Mouse (Mus musculus) midbrain, embryonic 15.5 days (tissue): ENCODE results near the gene Dst. TPM values are rescaled to one million over a fixed set of nuclear protein-coding genes. Genes with fewer than 3 reads are reported as not detected.

ENCODE experiments used
- ATAC-seq: fragments of 200-750 bp; cut with Nextera tagmentation; replicated peaks from 2 replicates; pipeline ENCODE4 v1.8.0; 2017; ENCODE audit warnings: moderate TSS enrichment
- H3K27ac ChIP-seq: fragments of 300-500 bp; sonication (generic); 2 replicates; pipeline ENCODE4 v1.5.1; 2015; ENCODE audit warnings: mild to moderate bottlenecking, inconsistent platforms
- H3K27me3 ChIP-seq: fragments of 300-500 bp; sonication (generic); replicated peaks from 2 replicates; pipeline ENCODE4 v1.6.1; 2015; ENCODE audit warnings: inconsistent platforms
- H3K36me3 ChIP-seq: fragments of 300-500 bp; sonication (generic); replicated peaks from 2 replicates; pipeline ENCODE4 v1.6.1; 2015; ENCODE audit warnings: inconsistent platforms
- H3K4me1 ChIP-seq: fragments of 300-500 bp; sonication (generic); 2 replicates; pipeline ENCODE4 v1.6.1; 2015; ENCODE audit warnings: inconsistent platforms
- H3K4me2 ChIP-seq: fragments of 300-500 bp; sonication (generic); 2 replicates; pipeline ENCODE4 v1.6.1; 2015; ENCODE audit warnings: inconsistent platforms, mild to moderate bottlenecking, moderate library complexity
- H3K4me3 ChIP-seq: fragments of 300-500 bp; sonication (generic); 2 replicates; pipeline ENCODE4 v1.5.1; 2015; ENCODE audit warnings: mild to moderate bottlenecking, inconsistent platforms
- H3K9ac ChIP-seq: fragments of 300-500 bp; sonication (generic); 2 replicates; pipeline ENCODE4 v1.6.1; 2015; ENCODE audit warnings: mild to moderate bottlenecking, inconsistent platforms
- H3K9me3 ChIP-seq: fragments of 300-500 bp; sonication (generic); 2 replicates; pipeline ENCODE4 v1.6.1; 2016; ENCODE audit warnings: inconsistent platforms
- WGBS: fragments of 180-500 bp; shearing (Covaris S2); methylation state at CpG from one replicate; pipeline ENCODE4 v1.1.7; 2015; ENCODE audit warnings: mixed read lengths; 5-methylcytosine and 5-hydroxymethylcytosine counted together
- polyA plus RNA-seq: library from polyadenylated mRNA; unstranded; fragments of >200 nt; fragmentation: Nextera tagmentation; extraction: Ambion mirVana; gene quantifications from 2 replicates; pipeline ENCODE4 v1.2.1, GENCODE M21; 2015

The Dst gene
- polyA plus RNA-seq, 1 experiment from 2014 or later = 43.0 TPM

DNA sequence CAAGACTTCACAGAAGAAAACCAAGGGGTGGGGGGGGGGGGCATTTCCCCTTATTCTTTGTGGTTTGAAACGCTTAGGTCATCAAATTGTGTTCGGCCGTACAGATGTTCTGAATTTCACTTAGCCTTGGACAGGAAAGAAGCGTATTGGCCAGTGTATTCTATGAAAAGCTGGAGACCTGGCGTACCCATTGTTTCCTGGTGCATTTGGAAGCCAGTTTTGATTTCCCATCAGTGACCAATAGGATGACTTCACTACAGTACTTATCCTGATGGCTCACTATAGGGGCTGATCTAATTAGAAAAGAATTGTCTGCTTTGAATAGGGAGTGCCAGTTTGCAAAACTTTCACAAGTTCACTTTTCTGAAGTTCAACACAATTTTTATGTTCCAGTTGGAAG, 105.5 kb downstream of the Dst start:
- 81% methylated on average over 5 of the region's 5 CpGs for WGBS
- no peaks in the 10 kb centered on the region for H3K36me3 ChIP-seq
- H3K9ac ChIP-seq = no peak overlapping the region
- H3K4me2 ChIP-seq = no peak overlapping the region
- H3K4me3 ChIP-seq = no peak overlapping the region
- no peak for ATAC-seq
- H3K4me1 ChIP-seq = peaks cover 28% of the 10 kb centered on the region
- no peaks in the 10 kb centered on the region for H3K27me3 ChIP-seq
- no peak overlapping the region for H3K27ac ChIP-seq
- H3K9me3 ChIP-seq = no peaks in the 10 kb centered on the region

DNA sequence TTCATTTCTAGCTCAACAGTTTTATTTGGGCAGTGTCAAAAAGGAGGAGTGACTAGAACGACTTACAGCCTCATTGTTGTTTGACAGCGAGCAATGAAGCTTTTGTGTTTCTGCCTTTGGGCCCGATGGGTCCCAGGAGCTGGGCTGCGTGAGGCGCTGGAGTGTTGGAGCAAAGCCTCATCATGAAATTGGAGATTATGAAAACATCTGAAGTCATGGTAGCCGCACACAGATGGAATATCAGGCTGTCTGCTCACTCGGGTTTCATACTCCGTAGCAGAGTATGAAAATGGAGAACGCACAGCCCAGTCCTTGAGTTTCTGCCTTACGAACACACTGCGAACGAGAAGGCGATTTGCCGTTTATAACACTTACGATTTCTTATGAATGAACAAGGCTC, 108.8 kb downstream of the Dst start:
- no peaks in the 10 kb centered on the region for H3K27me3 ChIP-seq
- H3K36me3 ChIP-seq = no peaks in the 10 kb centered on the region
- whole genome bisulfite sequencing = 78% methylated on average over 15 of the region's 15 CpGs
- ATAC-seq = no peak
- no peak overlapping the region for H3K4me3 ChIP-seq
- no peaks in the 10 kb centered on the region for H3K9me3 ChIP-seq
- H3K4me1 ChIP-seq = peaks cover 22% of the 10 kb centered on the region
- no peak overlapping the region for H3K4me2 ChIP-seq
- H3K27ac ChIP-seq = no peak overlapping the region
- H3K9ac ChIP-seq = no peak overlapping the region

DNA sequence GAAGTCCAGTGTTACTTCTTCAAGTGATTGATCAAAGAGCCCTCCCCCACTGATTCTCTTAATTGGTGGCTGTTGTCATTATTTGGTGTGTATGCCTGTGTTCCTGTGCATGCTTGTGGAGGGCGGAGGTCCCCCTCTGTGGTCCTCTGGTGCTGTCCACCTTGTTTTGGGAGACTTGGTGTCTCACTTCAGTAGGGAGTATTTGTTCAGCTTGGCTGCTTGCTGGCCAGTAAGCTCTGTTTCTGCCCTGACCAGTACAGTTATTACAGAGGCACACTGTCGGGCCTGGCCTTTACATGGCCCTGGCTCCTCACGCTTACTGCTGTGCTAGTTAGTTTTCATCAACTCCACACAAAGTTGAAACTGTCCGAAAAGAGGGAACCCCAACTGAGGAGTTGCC, 109.3 kb downstream of the Dst start:
- no peaks in the 10 kb centered on the region for H3K36me3 ChIP-seq
- 87% methylated on average over 4 of the region's 4 CpGs for WGBS
- no peaks in the 10 kb centered on the region for H3K27me3 ChIP-seq
- ATAC-seq = no peak
- H3K4me1 ChIP-seq = peaks cover 17% of the 10 kb centered on the region
- H3K27ac ChIP-seq = no peak overlapping the region
- H3K4me3 ChIP-seq = no peak overlapping the region
- no peaks in the 10 kb centered on the region for H3K9me3 ChIP-seq
- H3K9ac ChIP-seq = no peak overlapping the region
- no peak overlapping the region for H3K4me2 ChIP-seq

DNA sequence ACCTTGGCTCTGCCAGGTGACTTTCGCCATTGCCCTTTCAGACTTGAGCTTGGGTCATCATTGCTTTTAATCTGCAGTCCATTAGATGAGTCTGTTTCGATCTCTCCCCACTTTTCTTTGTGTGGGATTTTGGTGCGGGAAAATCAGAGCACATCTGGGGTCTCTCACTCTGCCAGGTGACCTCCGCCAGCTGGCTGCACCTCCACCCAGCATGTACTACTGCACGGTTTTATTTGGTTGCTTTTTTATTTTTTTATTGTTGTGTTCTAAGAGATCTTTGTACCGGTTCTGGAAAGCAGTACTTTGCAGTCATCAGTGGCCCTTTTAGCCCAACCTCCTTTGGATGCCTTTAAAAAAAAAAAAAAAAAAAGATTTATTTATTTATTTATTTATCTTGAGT, 112.6 kb downstream of the Dst start:
- ATAC-seq = no peak
- no peaks in the 10 kb centered on the region for H3K27me3 ChIP-seq
- H3K27ac ChIP-seq = no peak overlapping the region
- H3K9me3 ChIP-seq = no peaks in the 10 kb centered on the region
- no peak overlapping the region for H3K4me3 ChIP-seq
- no peak overlapping the region for H3K4me2 ChIP-seq
- H3K4me1 ChIP-seq = peaks cover 9% of the 10 kb centered on the region
- H3K9ac ChIP-seq = no peak overlapping the region
- WGBS = 82% methylated on average over 6 of the region's 6 CpGs
- H3K36me3 ChIP-seq = no peaks in the 10 kb centered on the region

DNA sequence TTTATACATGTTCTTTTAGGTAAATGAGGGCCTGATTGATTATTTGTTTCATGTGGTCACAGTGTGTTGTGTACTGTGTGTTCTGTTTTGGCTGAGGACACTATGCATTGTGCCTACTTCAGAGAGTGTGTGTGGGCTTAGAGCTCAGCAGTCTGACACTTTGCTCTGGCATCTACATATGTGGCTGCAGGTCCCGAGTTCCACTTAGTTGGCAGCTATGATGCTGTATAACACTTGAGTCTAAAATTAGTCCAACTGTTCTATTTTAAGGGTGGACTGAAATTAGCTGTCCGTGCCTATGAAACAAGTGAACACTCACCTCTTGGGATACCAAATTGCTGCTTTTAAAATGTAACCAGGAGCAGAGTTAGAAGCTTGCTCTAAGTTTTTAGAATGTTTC, 113.5 kb downstream of the Dst start:
- Histone ChIP-seq H3K27ac (no peak overlapping the region), H3K27me3 (no peaks in the 10 kb centered on the region), H3K4me2 (no peak overlapping the region), H3K9ac (no peak overlapping the region), H3K36me3 (no peaks in the 10 kb centered on the region), H3K9me3 (no peaks in the 10 kb centered on the region), H3K4me1 (peaks cover 9% of the 10 kb centered on the region), H3K4me3 (no peak overlapping the region)
- 84% methylated on average over 2 of the region's 2 CpGs for WGBS
- ATAC-seq = no peak

DNA sequence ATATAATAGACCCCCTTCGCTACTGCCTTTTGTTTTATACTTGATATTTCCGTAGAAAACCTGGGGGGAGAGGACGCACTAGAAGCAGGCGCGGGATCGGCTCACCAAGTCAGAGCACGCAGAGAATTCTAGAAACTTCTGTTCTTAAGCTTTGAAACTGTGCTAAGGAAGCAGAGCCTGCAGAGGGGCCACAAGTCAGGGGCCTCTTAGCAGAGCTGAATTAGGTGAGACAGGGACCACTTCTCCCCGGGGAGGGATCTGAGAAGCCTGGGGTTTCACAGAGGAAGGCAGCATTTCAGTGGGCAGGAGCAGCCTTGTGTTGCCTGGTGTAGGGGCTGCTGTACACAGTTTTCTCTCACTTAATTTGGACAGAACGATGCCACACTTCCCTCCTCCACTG, 115.1 kb downstream of the Dst start:
- H3K36me3 ChIP-seq = no peaks in the 10 kb centered on the region
- no peaks in the 10 kb centered on the region for H3K27me3 ChIP-seq
- no peak overlapping the region for H3K4me2 ChIP-seq
- H3K9me3 ChIP-seq = no peaks in the 10 kb centered on the region
- no peak for ATAC-seq
- H3K27ac ChIP-seq = no peak overlapping the region
- H3K4me1 ChIP-seq = peaks cover 9% of the 10 kb centered on the region
- no peak overlapping the region for H3K4me3 ChIP-seq
- WGBS = 68% methylated on average over 9 of the region's 9 CpGs
- no peak overlapping the region for H3K9ac ChIP-seq

DNA sequence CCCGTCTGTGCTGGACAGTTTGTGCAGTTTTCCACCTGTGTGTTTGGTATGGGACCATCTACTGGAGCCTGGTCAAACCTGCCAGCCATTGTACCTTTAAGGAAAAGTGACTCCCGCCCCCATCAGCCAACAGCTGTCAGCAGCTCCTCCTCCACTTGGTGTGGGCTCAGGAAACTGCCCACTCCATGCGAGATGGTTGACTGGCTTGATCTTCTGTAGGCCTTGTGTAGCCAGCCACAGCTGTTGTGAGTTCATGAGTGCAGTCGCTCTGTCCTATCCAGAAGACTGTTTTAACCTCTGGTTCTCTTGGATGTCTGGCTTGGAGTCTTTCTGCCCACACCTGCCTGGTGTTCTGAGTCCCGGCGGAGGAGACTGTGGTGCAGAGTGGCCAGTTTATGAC, 117.9 kb downstream of the Dst start:
- Histone ChIP-seq H3K36me3 (no peaks in the 10 kb centered on the region), H3K4me2 (no peak overlapping the region), H3K9ac (no peak overlapping the region), H3K27me3 (no peaks in the 10 kb centered on the region), H3K4me3 (no peak overlapping the region), H3K9me3 (no peaks in the 10 kb centered on the region), H3K27ac (no peak overlapping the region), H3K4me1 (peaks cover 3% of the 10 kb centered on the region; the same call in 1 of the 2 replicates)
- ATAC-seq = no peak
- 88% methylated on average over 6 of the region's 6 CpGs for WGBS

DNA sequence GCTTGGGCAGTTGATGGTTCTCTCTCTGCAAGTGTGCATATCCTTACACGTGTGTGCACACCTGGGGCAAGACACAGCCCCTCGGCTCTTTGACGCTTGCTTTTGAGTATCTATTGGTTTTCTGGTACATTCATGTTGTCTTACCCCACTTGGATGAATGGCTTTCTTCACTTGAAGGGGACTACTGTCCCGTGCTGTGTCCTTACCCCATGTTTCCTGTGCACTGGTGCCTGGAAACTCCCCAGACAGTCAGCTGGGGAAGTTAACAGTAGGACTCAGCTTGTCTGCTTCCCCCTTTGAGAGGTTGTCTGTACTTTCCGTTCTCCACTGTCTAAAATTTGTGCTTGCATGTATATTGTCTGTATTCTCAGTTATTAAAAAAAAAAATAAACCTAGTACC, 120.7 kb downstream of the Dst start:
- H3K36me3 ChIP-seq = no peaks in the 10 kb centered on the region
- 83% methylated on average over 5 of the region's 5 CpGs for WGBS
- no peaks in the 10 kb centered on the region for H3K9me3 ChIP-seq
- no peak overlapping the region for H3K27ac ChIP-seq
- no peak overlapping the region for H3K4me3 ChIP-seq
- no peak for ATAC-seq
- no peaks in the 10 kb centered on the region for H3K27me3 ChIP-seq
- no peak overlapping the region for H3K4me2 ChIP-seq
- H3K4me1 ChIP-seq = no peaks in the 10 kb centered on the region
- no peak overlapping the region for H3K9ac ChIP-seq

DNA sequence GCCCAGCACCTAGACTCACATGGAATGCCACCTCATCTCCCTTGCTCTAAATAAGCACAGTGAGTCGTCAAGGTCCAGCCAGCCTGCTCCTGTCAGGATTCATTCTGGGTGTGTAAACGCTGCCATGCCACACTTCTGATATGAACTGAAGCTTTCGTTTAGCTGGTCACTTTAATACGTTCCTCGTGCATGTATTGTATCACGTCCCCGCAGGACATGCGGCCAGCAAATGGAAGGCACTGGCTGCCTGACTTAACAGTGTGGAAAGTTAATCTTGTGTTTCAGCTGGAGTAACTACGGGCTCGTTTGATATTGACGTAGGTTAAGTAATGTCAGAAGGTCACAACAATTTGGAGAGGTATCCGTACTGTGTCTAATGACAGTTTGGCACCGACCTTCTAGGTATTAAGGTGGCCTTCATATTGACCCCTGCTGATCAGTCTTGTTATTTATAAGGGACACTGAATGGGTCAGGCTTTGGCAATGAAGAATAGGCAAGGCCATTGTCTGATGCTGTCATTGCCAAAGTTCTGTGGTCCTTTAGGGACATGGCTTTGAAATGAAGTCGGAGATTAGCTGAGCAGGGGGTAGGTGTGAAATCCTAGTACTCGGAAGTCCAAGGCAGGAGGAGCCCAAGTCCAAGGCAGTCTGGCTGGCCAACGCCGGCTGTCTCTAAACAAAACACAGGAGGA, 122.5 kb downstream of the Dst start:
- WGBS = 81% methylated on average over 17 of the region's 17 CpGs
- ATAC-seq = no peak
- H3K4me3 ChIP-seq = no peak overlapping the region

DNA sequence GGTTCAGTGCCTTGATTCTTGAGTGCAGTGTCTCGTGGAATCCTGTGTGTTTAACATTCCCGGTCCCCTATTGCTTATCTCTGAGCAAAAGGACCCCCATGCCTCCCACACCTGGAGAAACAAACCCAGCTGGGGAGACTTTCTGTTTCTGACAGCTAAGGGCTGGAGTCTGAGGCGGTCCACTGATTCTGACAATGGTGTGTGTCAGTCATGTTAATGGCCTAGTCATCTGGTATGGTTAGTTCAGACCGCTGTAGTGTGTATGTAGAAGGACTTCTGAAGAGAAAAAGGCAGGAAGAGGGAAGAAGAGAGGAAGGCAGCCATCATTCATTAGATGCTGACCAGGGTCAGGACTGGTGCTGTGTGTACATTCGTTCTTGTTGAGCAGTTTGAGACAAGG, 125.0 kb downstream of the Dst start:
- Histone ChIP-seq H3K4me3 (no peak overlapping the region), H3K9me3 (no peaks in the 10 kb centered on the region), H3K4me1 (peaks cover 8% of the 10 kb centered on the region), H3K9ac (no peak overlapping the region), H3K27me3 (no peaks in the 10 kb centered on the region), H3K4me2 (no peak overlapping the region), H3K36me3 (no peaks in the 10 kb centered on the region), H3K27ac (no peak overlapping the region)
- 81% methylated on average over 5 of the region's 5 CpGs for WGBS
- no peak for ATAC-seq

More for the DNA sequence above, 122.5 kb downstream of the Dst start:
- Histone ChIP-seq H3K4me2 (no peak overlapping the region), H3K27me3 (no peaks in the 10 kb centered on the region), H3K27ac (no peak overlapping the region), H3K9ac (no peak overlapping the region), H3K4me1 (peaks cover 8% of the 10 kb centered on the region), H3K9me3 (no peaks in the 10 kb centered on the region), H3K36me3 (no peaks in the 10 kb centered on the region)

DNA sequence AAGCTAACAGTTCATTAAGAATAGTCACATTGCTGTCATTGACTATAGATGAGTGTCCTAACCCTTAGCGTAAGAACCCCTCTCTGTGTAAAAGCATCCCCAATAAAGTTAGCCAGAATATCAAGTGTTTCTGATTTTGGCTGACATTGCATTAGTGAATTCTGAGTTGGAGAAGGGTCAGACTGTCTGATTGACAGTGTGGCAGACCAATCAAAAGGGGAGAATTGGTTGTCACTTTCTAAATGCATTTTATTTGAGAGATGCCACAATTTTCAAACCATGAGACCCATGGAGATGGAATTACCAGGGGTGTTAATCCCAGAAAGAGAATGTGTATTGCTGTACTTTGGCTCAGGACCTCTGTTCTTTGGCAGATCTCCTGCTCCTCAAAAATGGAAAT, 125.5 kb downstream of the Dst start:
- no peak for ATAC-seq
- H3K9me3 ChIP-seq = no peaks in the 10 kb centered on the region
- H3K27me3 ChIP-seq = no peaks in the 10 kb centered on the region
- 96% methylated on average over 1 of the region's 1 CpGs for WGBS
- no peak overlapping the region for H3K27ac ChIP-seq
- no peaks in the 10 kb centered on the region for H3K36me3 ChIP-seq
- H3K4me3 ChIP-seq = no peak overlapping the region
- no peak overlapping the region for H3K9ac ChIP-seq
- H3K4me1 ChIP-seq = peaks cover 8% of the 10 kb centered on the region
- no peak overlapping the region for H3K4me2 ChIP-seq

DNA sequence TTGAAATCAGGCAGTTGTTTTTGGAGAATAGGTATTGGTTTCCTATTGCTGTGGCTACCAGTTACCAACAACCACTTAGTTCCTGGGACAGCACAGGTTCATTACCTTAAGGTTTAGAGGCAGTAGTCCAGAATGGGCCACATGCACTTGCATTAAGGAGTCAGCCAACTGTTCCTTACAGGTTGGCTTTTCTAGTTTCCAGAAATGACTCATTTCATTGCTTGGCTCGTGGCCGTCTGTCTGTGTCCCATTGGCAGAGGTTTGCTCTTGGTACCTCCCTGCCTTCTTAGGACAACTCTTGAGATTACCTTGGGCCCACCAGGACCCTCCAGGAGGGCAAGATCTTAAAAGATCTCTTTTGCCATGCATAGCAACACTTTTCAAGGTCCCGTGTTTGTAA, 125.9 kb downstream of the Dst start:
- no peak overlapping the region for H3K9ac ChIP-seq
- H3K9me3 ChIP-seq = no peaks in the 10 kb centered on the region
- no peaks in the 10 kb centered on the region for H3K36me3 ChIP-seq
- ATAC-seq = no peak
- no peak overlapping the region for H3K27ac ChIP-seq
- no peak overlapping the region for H3K4me2 ChIP-seq
- no peaks in the 10 kb centered on the region for H3K27me3 ChIP-seq
- H3K4me3 ChIP-seq = no peak overlapping the region
- peaks cover 8% of the 10 kb centered on the region for H3K4me1 ChIP-seq
- 88% methylated on average over 3 of the region's 3 CpGs for WGBS

DNA sequence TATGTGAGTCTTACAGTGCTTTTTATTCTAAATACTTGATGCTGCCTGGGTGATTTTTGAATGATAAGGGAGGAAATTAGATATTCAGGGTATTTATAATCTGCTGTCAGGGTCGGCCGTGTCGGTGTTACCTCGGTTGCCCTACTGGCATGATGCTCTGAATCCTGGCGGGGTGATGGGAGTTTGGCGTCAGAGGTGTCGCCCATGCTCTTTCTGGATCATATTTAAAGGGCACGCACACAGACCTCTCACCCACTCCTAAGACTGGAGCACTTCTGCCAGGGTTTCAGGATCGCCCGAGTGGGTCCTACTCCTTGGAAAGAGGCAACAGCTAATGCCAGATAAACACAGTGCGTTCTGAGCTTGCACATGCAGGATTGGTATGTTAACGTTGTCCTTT, 128.1 kb downstream of the Dst start:
- WGBS = 93% methylated on average over 12 of the region's 12 CpGs
- H3K27me3 ChIP-seq = no peaks in the 10 kb centered on the region
- H3K4me3 ChIP-seq = no peak overlapping the region
- H3K27ac ChIP-seq = no peak overlapping the region
- no peaks in the 10 kb centered on the region for H3K9me3 ChIP-seq
- H3K36me3 ChIP-seq = no peaks in the 10 kb centered on the region
- ATAC-seq = no peak
- H3K4me1 ChIP-seq = peaks cover 9% of the 10 kb centered on the region
- H3K9ac ChIP-seq = no peak overlapping the region
- H3K4me2 ChIP-seq = no peak overlapping the region
